Mouse (Mus musculus) stomach, embryonic 15.5 days (tissue): ENCODE data around the gene Map2k5. TPM values are rescaled to one million over a fixed set of nuclear protein-coding genes. Genes with fewer than 3 reads are reported as not detected.

Source experiments
- ATAC-seq: fragments of 200-750 bp; cut with Nextera tagmentation; 2 replicates; pipeline ENCODE4 v1.8.0; 2017; ENCODE audit warnings: low read depth, moderate number of reproducible peaks, moderate TSS enrichment; ENCODE audit not compliant: insufficient read depth, low FRiP score
- H3K27ac ChIP-seq: fragments of 300-500 bp; sonication (generic); 2 replicates; pipeline ENCODE4 v1.5.1; 2015; ENCODE audit warnings: mild to moderate bottlenecking, inconsistent platforms
- H3K27me3 ChIP-seq: fragments of 300-500 bp; sonication (generic); replicated peaks from 2 replicates; pipeline ENCODE4 v1.6.1; 2015; ENCODE audit warnings: inconsistent platforms
- H3K36me3 ChIP-seq: fragments of 300-500 bp; sonication (generic); 2 replicates; pipeline ENCODE4 v1.6.1; 2015; ENCODE audit warnings: inconsistent platforms
- H3K4me1 ChIP-seq: fragments of 300-500 bp; sonication (generic); 2 replicates; pipeline ENCODE4 v1.6.1; 2015; ENCODE audit warnings: inconsistent platforms
- H3K4me2 ChIP-seq: fragments of 300-500 bp; sonication (generic); 2 replicates; pipeline ENCODE4 v1.6.1; 2015; ENCODE audit warnings: mild to moderate bottlenecking, inconsistent platforms
- H3K4me3 ChIP-seq: fragments of 300-500 bp; sonication (generic); replicated peaks from 2 replicates; pipeline ENCODE4 v1.5.1; 2015; ENCODE audit warnings: inconsistent platforms
- H3K9ac ChIP-seq: fragments of 300-500 bp; sonication (generic); 2 replicates; pipeline ENCODE4 v1.6.1; 2015; ENCODE audit warnings: inconsistent platforms
- H3K9me3 ChIP-seq: fragments of 300-500 bp; sonication (generic); 2 replicates; pipeline ENCODE4 v1.6.1; 2016; ENCODE audit warnings: inconsistent platforms
- WGBS: fragments of 180-500 bp; shearing (Covaris S2); methylation state at CpG from one replicate; pipeline ENCODE4 v1.1.7; 2015; 5-methylcytosine and 5-hydroxymethylcytosine counted together
- polyA plus RNA-seq: library from polyadenylated mRNA; unstranded; fragments of >200 nt; fragmentation: Nextera tagmentation; extraction: Ambion mirVana; gene quantifications from 2 replicates; pipeline ENCODE4 v1.2.1, GENCODE M21; 2015

Gene Map2k5
- polyA plus RNA-seq, 1 experiment from 2014 or later, result 26.1 TPM

GRCm38 (mm10) chr9:63373315-63373714 is 4.4 kb downstream of the Map2k5 start:
- H3K27me3 ChIP-seq, result no peaks in the 10 kb centered on the region
- peaks cover 12% of the 10 kb centered on the region for H3K4me1 ChIP-seq
- no peak for ATAC-seq
- H3K9ac ChIP-seq, result no peak overlapping the region
- no peaks in the 10 kb centered on the region for H3K9me3 ChIP-seq
- WGBS, result 69% methylated on average over 2 of the region's 2 CpGs
- no peak overlapping the region for H3K4me3 ChIP-seq
- H3K4me2 ChIP-seq, result no peak overlapping the region
- no peak overlapping the region for H3K27ac ChIP-seq
- H3K36me3 ChIP-seq, result no peaks in the 10 kb centered on the region

- H3K9ac ChIP-seq, result no peak overlapping the region
- 75% methylated on average over 8 of the region's 8 CpGs for WGBS
- no peak for ATAC-seq
Observed at GRCm38 (mm10) chr9:63372541-63372940, 5.2 kb downstream of the Map2k5 start.

GRCm38 (mm10) chr9:63360410-63360809 is 17.3 kb downstream of the Map2k5 start:
- no peak for ATAC-seq

More at GRCm38 (mm10) chr9:63372541-63372940, 5.2 kb downstream of the Map2k5 start:
- peaks cover 12% of the 10 kb centered on the region for H3K4me1 ChIP-seq
- H3K27me3 ChIP-seq, result no peaks in the 10 kb centered on the region
- no peak overlapping the region for H3K4me3 ChIP-seq
- no peaks in the 10 kb centered on the region for H3K9me3 ChIP-seq
- no peak overlapping the region for H3K27ac ChIP-seq
- H3K4me2 ChIP-seq, result no peak overlapping the region
- no peaks in the 10 kb centered on the region for H3K36me3 ChIP-seq

GRCm38 (mm10) chr9:63359016-63359415 is 18.7 kb downstream of the Map2k5 start:
- Histone ChIP-seq H3K4me1 (no peaks in the 10 kb centered on the region), H3K36me3 (0 out of 2 replicates have a peak, but pooled peaks cover 3% of the 10 kb centered on the region), H3K4me2 (no peak overlapping the region), H3K27me3 (no peaks in the 10 kb centered on the region), H3K9ac (no peak overlapping the region), H3K27ac (no peak overlapping the region), H3K4me3 (no peak overlapping the region), H3K9me3 (no peaks in the 10 kb centered on the region)
- no peak for ATAC-seq
- 88% methylated on average over 5 of the region's 5 CpGs for WGBS

More at GRCm38 (mm10) chr9:63360410-63360809, 17.3 kb downstream of the Map2k5 start:
- 56% methylated on average over 3 of the region's 3 CpGs for WGBS
- no peak overlapping the region for H3K4me2 ChIP-seq
- no peak overlapping the region for H3K9ac ChIP-seq
- no peaks in the 10 kb centered on the region for H3K4me1 ChIP-seq
- H3K4me3 ChIP-seq, result no peak overlapping the region
- no peaks in the 10 kb centered on the region for H3K9me3 ChIP-seq
- H3K27ac ChIP-seq, result no peak overlapping the region
- H3K36me3 ChIP-seq, result no peaks in the 10 kb centered on the region
- H3K27me3 ChIP-seq, result no peaks in the 10 kb centered on the region

- H3K9me3 ChIP-seq, result no peaks in the 10 kb centered on the region
- H3K9ac ChIP-seq, result no peak overlapping the region
- ATAC-seq, result no peak
- H3K27me3 ChIP-seq, result no peaks in the 10 kb centered on the region
- H3K4me2 ChIP-seq, result no peak overlapping the region
- WGBS, result 70% methylated on average over 4 of the region's 4 CpGs
- 0 out of 2 replicates have a peak, but pooled peaks cover 3% of the 10 kb centered on the region for H3K36me3 ChIP-seq
- no peak overlapping the region for H3K27ac ChIP-seq
- no peak overlapping the region for H3K4me3 ChIP-seq
- H3K4me1 ChIP-seq, result no peaks in the 10 kb centered on the region
Observed at GRCm38 (mm10) chr9:63356721-63357120, 21.0 kb downstream of the Map2k5 start.

- Histone ChIP-seq H3K4me2 (no peak overlapping the region), H3K9me3 (no peaks in the 10 kb centered on the region), H3K4me1 (no peaks in the 10 kb centered on the region), H3K36me3 (0 out of 2 replicates have a peak, but pooled peaks cover 3% of the 10 kb centered on the region), H3K4me3 (no peak overlapping the region), H3K27ac (no peak overlapping the region), H3K27me3 (no peaks in the 10 kb centered on the region), H3K9ac (no peak overlapping the region)
- WGBS, result 58% methylated on average over 9 of the region's 9 CpGs
- ATAC-seq, result no peak
Observed at GRCm38 (mm10) chr9:63356278-63356677, 21.4 kb downstream of the Map2k5 start.

- Histone ChIP-seq H3K27ac (no peak overlapping the region), H3K4me1 (no peaks in the 10 kb centered on the region), H3K4me2 (no peak overlapping the region), H3K9me3 (no peaks in the 10 kb centered on the region), H3K9ac (no peak overlapping the region), H3K27me3 (no peaks in the 10 kb centered on the region), H3K36me3 (0 out of 2 replicates have a peak, but pooled peaks cover 3% of the 10 kb centered on the region), H3K4me3 (no peak overlapping the region)
- ATAC-seq, result no peak
- 89% methylated on average over 4 of the region's 4 CpGs for WGBS
Observed at GRCm38 (mm10) chr9:63354168-63354567, 23.5 kb downstream of the Map2k5 start.

- no peaks in the 10 kb centered on the region for H3K27me3 ChIP-seq
- H3K4me1 ChIP-seq, result no peaks in the 10 kb centered on the region
- no peak overlapping the region for H3K27ac ChIP-seq
- H3K4me2 ChIP-seq, result no peak overlapping the region
- 0 out of 2 replicates have a peak, but pooled peaks cover 3% of the 10 kb centered on the region for H3K36me3 ChIP-seq
- 88% methylated on average over 8 of the region's 8 CpGs for WGBS
- no peak overlapping the region for H3K4me3 ChIP-seq
- H3K9me3 ChIP-seq, result no peaks in the 10 kb centered on the region
- H3K9ac ChIP-seq, result no peak overlapping the region
- no peak for ATAC-seq
Observed at GRCm38 (mm10) chr9:63350030-63350429, 27.7 kb downstream of the Map2k5 start.

- Histone ChIP-seq H3K4me2 (no peak overlapping the region), H3K9ac (no peak overlapping the region), H3K36me3 (0 out of 2 replicates have a peak, but pooled peaks cover 3% of the 10 kb centered on the region), H3K4me1 (no peaks in the 10 kb centered on the region), H3K27ac (no peak overlapping the region), H3K4me3 (no peak overlapping the region), H3K9me3 (no peaks in the 10 kb centered on the region), H3K27me3 (no peaks in the 10 kb centered on the region)
- WGBS, result 84% methylated on average over 3 of the region's 3 CpGs
- no peak for ATAC-seq
Observed at GRCm38 (mm10) chr9:63349241-63349640, 28.5 kb downstream of the Map2k5 start.

GRCm38 (mm10) chr9:63348146-63348545 is 29.6 kb downstream of the Map2k5 start:
- Histone ChIP-seq H3K36me3 (no peaks in the 10 kb centered on the region), H3K27ac (no peak overlapping the region), H3K9me3 (no peaks in the 10 kb centered on the region), H3K27me3 (no peaks in the 10 kb centered on the region), H3K9ac (no peak overlapping the region), H3K4me1 (no peaks in the 10 kb centered on the region), H3K4me3 (no peak overlapping the region), H3K4me2 (no peak overlapping the region)
- WGBS, result 77% methylated on average over 1 of the region's 1 CpGs
- ATAC-seq, result no peak

GRCm38 (mm10) chr9:63346029-63346428 is 31.7 kb downstream of the Map2k5 start:
- no peak overlapping the region for H3K4me2 ChIP-seq
- no peak overlapping the region for H3K9ac ChIP-seq
- 77% methylated on average over 6 of the region's 6 CpGs for WGBS
- H3K27ac ChIP-seq, result no peak overlapping the region
- no peaks in the 10 kb centered on the region for H3K36me3 ChIP-seq
- ATAC-seq, result no peak
- H3K27me3 ChIP-seq, result no peaks in the 10 kb centered on the region
- no peak overlapping the region for H3K4me3 ChIP-seq
- H3K9me3 ChIP-seq, result no peaks in the 10 kb centered on the region
- no peaks in the 10 kb centered on the region for H3K4me1 ChIP-seq

- no peak overlapping the region for H3K9ac ChIP-seq
- H3K4me3 ChIP-seq, result no peak overlapping the region
- H3K36me3 ChIP-seq, result peaks cover 4% of the 10 kb centered on the region; the same call in 1 of the 2 replicates
- no peaks in the 10 kb centered on the region for H3K27me3 ChIP-seq
- no peak overlapping the region for H3K4me2 ChIP-seq
- no peaks in the 10 kb centered on the region for H3K4me1 ChIP-seq
- 83% methylated on average over 3 of the region's 3 CpGs for WGBS
- no peak overlapping the region for H3K27ac ChIP-seq
- no peaks in the 10 kb centered on the region for H3K9me3 ChIP-seq
- no peak for ATAC-seq
Observed at GRCm38 (mm10) chr9:63341761-63342160, 35.9 kb downstream of the Map2k5 start.

- Histone ChIP-seq H3K4me3 (no peak overlapping the region), H3K36me3 (peaks cover 7% of the 10 kb centered on the region; the same call in 1 of the 2 replicates), H3K9ac (no peak overlapping the region), H3K9me3 (no peaks in the 10 kb centered on the region), H3K27me3 (no peaks in the 10 kb centered on the region), H3K4me2 (no peak overlapping the region), H3K27ac (no peak overlapping the region), H3K4me1 (no peaks in the 10 kb centered on the region)
- ATAC-seq, result no peak
- 50% methylated on average over 6 of the region's 6 CpGs for WGBS
Observed at GRCm38 (mm10) chr9:63339256-63339655, 38.4 kb downstream of the Map2k5 start.
